Mouse (Mus musculus) heart, postnatal 36 days (tissue): ENCODE results near the gene Tank. TPM values are rescaled to one million over a fixed set of nuclear protein-coding genes. Genes with fewer than 3 reads are reported as not detected.
A peak's percentile ranks its signal among the peaks of the same experiment; 100 is the strongest.

ENCODE experiments used
- DNase-seq, 2 experiments: peaks; one replicate each; pipeline ENCODE4 v3.0.0; 2021 to 2022
- intact Hi-C: fragments of 180-260 bp; cut with DNase I; formaldehyde crosslinking; loops from one replicate; pipeline ENCODE4 v1.15.1; 2025
- total RNA-seq, 2 experiments: library from RNA; stranded (reverse); gene quantifications; 2 replicates each; pipeline ENCODE4 v1.2.3; 2021

Tank gene
- total RNA-seq: 10 to 100 TPM; 16.8 to 22.2 TPM

DNA sequence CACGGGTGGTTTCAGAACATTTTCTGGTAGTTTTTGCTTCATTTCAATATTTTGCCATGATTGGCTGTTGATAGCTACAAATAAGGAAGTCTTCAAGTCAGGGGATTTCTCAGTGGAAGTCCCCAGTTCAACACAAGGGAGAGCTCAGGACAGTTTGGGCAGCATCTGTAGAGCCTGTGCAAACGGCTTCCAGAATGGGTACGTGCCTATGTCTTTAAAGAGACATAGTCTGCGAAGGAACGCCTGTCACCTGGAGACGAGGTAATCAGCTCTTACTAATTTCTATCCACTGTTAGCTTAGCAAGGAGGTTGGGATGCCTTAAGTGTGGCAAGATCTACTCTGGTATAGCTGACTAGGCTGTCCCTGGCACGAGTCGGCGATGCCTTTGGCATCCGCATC, at the start of gene Tank:
TSS of gene Tank (plus strand) at position 153 of the 400 bp plus-strand sequence.
- peak in 1 of 2 experiments; percentile 15 for DNase-seq
- intact Hi-C loops: no loop called here

DNA sequence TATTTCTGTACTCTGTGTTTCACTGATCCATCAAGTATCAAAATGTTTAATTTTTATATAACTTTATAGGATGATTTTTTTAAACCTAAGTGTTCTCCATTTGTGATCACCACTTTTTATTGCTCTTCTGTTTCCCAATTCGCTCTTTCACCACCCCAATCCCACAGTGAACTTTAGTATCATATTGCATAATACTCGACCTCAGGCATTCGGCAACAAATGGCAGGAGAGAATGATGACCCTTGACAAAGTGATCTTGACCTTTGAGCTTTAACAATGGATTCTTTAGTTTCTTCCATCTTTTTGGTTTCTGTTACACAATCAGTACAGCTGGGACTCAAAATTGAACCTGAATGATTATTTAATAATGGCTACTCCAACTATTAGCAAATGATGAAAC, 46.1 kb upstream of the Tank start:
- DNase-seq: no peak
- intact Hi-C loops: no loop called here

DNA sequence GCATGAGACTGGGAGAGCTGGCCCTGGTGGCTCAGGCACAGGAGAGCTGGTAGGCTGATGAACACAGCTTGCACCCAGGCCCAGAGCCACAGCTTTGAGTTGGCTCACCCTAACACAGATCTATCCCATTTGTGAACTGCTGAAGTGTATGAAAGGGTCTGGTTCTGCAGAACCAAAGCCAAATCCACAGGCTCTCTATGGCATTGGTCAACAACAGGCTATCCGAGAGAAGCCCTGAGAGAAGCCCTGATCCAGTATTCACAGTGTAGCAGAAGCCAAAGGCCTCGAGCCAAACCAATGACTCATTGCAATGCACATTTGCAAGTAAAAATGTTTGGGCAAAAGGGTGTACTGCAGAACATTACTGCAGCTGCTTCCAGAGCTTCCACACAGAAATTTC, 45.3 kb upstream of the Tank start:
- DNase-seq: peak; percentile 52 to 60
- intact Hi-C loops: no loop called here

DNA sequence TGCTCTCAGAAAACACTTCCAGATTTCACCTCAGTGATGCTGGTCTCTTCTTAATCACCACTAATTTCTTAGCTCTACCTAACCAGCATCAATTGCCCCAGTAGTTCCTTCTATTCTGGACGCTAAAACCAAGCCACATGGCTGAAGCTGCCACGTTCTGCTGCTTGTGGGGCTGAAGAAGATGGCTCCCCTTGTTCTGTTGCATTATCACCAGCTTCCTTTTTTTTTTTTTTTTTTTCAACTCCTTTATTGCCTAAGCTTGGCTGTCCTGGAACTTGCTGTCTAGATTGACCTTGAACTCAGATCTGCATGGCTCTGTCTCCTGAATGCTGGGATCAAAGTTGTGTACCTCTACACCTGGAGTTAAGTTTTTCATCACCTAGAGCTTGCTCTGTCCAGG, 41.5 kb upstream of the Tank start:
- DNase-seq: no peak
- intact Hi-C loops: no loop called here

DNA sequence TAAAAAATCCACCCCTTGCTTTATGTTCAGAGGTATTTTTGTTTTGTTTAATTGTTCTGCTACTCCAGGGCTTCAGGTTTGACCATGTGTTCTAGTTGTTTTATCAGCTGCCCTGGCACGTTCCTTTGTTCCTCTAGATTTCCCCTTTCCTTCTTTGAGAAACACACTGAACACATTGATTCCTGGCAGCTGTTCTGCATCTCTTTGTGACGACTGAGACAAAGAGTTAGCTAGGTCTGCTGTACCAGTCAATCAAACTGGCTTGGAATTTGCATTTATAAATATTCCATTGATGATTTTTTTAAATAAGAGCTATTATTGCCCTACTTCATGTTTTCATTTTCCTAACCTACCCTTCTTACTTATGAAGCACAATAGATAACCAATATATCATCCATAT, 39.0 kb upstream of the Tank start:
- intact Hi-C loops: no loop called here
- DNase-seq: no peak

DNA sequence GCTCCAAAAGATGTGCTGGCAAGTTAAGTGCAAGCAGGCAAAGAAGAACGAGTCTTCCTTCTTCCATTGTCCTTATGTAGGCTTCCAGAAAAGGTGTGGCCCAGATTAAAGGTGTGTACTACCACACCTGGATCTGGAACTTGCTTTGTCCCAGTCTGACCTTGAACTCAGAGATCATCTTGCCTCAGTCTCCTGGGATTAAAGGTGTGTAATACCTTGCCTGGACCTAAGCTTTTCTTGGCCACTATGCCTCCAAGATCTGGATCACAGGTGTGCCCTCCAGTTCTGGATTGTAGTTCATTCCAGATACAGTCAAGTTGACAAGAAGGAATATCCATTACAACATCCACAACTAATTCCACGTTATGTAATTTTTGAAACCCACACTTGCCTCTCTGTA, 36.0 kb upstream of the Tank start:
- intact Hi-C loops: no loop called here
- DNase-seq: no peak

DNA sequence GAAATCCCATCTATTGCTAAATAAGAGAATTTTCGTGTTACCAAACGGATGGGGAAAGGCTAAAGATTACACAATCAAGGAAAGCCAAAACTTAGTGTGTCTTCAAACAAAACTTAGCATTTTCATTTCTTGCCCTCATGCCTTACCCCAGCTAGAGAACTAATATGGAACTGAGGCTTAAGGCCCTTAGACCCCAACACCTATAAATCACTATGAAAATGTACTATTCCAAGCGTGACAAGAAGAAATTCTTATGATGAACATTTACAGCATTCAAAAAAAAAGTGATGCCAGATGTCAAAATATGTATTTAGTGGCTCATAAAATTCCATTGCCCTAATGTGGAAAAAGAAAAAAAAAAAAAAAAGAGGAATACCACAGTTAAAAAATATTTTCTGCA, 32.7 kb upstream of the Tank start:
- intact Hi-C loops: no loop called here
- DNase-seq: no peak

DNA sequence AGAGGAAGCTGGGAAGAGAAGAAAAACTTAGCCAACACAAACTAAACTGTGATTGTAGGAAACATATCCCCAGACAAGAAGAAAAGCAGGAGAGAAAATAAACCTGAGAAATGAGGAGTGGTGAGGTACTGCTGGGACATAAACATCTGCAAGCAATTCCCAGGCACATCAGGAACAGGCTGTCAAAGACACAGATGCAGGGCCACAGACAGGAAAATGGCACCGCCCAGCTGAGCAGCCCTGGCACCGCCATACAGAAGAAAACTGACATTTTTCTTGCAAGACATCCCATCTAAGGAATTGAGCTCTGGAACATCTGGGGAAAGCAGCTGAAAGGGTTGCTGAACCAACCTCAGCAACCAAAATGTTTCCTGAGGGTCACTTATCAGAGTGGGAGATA, 30.4 kb upstream of the Tank start:
- intact Hi-C loops: no loop called here
- DNase-seq: no peak

DNA sequence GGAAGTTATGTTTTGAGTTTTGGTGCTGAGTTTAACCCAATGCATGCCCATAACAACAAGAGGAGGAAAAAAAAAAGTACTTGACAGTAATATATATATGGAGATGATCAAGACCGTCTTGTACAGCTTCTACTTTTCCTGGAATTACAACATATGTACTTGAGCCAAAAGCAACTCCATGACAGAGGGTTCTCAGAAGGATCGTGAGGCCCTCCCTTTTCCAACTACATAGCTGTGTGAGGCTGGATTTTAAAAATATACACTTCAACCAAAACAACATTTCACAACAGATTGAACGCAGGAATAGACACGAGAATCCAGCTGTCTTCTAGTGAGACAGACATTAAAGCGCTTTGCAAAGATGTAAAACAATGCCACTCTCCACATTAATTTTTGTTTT, 26.7 kb upstream of the Tank start:
- DNase-seq: no peak

DNA sequence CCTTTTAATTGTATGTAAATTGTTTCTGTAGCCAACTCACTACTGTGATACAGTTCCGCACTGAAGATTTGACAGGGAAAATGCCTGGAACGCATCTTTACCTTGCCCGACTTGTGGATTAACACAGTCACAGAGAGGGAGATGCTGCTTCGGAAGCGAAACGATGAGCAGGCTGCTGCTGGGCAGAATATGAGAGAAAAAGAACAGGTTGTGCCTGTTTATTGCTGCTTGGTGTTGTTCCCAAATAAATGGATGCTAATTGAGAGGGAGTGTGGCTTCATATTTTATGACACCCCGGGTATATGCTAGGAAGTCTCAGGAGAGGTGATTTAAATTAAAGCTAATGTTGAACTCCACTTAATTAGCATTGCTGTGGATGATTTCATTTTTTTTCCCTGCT, 23.0 kb upstream of the Tank start:
- intact Hi-C loops: no loop called here
- no peak for DNase-seq

More for the DNA sequence above, 26.7 kb upstream of the Tank start:
- intact Hi-C loops: no loop called here

DNA sequence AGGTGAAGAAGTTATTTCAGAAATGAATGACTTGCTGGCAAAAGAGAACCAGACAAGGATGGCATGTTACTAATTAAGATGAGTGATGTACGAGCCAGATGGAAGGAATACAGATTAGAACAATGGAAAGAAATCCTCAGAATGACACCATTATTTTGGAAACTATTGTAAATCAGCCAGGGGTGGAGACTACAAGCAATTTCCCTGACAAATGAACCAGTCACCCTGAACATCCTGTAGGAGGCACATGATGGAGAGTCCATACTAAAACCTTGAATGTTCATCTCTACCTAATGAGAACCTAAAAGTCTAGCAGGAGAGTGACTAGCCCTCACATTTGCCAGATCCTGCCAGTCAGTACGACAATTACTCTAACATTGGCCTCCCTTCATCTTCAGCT, 22.6 kb upstream of the Tank start:
- DNase-seq: no peak
- intact Hi-C loops: no loop called here

DNA sequence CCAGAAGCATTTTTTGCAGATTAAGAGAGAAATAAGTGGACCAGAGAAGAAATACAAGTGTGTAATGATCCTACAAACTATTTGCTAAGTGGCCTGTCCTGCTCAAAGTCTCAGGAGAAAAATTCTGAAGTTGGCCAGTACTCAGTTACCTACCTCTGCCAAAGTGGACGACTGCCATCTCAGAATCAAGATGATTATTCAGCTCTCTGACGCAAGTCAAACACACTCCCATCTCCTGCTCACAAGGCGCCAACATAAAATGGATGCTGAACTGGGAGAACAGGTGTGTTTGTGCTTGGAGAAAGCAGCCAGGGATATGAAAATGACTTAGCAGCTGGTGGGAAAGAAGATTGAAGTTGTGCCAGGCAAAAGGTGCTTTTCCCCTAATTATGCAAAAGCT, 21.7 kb upstream of the Tank start:
- intact Hi-C loops: no loop called here
- DNase-seq: no peak

DNA sequence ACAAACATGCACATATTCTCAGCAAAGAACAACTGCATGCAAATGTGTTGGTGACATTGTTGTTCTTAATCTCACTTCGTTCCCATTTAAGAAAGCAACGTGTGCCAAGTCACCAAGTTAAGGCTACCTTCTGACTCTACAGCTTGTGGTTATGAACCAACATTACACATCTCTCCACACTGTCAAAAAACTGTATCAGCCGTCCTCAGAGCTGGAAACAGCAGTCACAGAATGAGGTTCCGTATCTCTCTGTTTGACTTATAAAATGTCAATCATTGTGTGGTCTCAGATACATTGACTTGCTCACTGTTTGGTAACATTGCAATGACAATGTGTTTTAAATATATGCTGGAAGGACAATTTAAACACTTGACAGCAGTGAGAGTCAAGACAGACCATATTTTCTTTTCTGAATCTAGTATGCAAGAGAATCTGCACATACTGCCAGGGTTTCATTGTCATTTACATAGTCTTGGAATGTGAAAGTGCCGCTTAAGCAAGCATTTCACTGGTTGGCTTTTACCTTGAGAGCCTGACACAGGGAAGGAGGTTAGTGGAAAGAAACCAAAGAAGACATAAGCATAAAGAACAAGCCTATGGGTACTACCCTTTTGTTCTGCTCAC, 20.4 kb upstream of the Tank start:
- no peak for DNase-seq

DNA sequence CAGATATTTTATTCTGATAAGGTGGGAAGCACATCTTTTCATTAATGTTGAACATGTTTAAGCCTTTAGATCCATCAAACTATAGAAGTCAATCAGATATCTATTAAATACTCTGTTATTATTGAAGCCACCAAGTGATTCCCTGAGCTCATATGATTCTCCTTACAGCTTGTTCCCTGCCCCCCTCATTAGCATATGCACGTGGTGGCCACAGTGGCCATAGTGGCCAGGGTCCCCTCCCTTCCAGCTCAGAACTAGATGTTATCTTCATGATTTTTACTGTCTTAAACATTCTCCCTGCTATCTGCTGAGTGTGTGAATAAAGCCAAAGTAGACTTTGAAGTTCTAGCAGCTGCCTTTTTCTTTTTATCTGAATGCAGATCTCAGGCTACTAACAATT, 17.3 kb upstream of the Tank start:
- DNase-seq: no peak
- intact Hi-C loops: no loop called here

More for the DNA sequence above, 20.4 kb upstream of the Tank start:
- intact Hi-C loops: no loop called here

DNA sequence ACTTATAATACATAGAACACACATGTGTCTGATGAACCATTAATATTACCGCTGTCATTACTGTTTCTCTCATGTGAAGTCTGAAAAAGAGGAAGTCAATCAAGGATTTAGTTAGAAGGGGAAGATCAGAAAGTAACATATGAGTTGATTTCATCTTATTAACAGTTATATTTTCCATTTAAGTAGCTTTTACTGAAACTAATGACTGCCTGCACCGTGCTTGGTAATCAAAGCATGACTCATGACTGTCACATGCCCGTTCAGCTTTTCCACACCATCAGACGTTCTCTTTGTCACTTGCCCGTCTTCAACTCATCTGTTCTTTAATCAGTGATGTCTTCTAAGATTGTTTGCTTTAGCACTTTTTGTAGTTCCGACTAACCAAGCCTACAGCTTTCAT, 15.2 kb upstream of the Tank start:
- intact Hi-C loops: no loop called here
- no peak for DNase-seq

DNA sequence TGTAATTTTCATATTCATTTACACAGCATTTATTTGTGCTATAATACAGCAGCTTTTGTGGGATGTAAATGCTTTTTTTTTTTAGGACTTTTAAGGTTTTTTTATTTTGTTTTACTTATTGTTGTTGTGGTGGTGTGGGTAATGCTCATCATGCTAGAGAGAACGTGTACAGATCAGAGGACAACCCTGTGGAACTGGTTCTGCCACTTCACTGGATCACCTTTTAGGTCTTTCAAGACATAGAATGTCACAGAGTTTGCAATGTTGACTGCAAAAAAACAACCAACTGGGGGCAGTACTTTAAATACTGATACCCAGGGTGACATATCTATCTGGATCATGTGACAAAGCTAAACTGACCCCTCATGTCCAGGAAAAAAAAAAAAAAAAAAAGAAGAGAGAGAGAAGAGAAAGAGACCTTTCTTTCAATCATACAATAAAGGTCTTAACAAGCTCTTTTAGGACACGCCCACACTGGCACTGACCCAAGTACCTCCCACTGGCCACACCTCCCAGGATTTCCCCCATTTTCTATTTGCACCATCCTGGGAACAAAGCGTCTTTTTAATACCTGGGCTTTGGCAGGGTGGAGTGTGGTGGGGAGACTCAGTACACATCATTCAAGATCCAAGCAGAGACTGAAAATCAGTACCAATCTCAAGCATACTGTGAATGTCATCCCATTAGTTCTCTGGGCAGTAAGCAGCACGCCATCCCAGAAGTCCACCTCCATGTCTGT, 11.2 kb upstream of the Tank start:
- intact Hi-C loops: no loop called here
- DNase-seq: no peak

DNA sequence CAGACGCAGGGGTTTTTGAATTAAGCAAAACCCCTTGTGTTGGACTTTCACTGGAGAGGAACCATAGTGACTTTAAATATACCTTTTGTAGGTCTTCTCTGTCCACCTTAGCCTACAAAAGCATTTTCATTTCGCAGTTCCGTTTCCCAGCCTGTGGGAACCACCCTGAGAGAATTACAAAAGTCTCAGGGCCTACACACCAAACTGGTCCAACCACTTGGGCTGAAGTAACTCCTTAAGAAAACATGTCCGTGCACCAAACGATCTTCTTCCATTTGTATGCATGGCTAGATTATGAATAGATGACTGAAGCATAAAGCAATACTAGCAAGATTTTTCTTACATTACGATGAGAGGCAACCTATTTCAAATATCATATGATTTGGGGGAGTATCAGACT, 9.2 kb upstream of the Tank start:
- intact Hi-C loops: no loop called here
- no peak for DNase-seq

DNA sequence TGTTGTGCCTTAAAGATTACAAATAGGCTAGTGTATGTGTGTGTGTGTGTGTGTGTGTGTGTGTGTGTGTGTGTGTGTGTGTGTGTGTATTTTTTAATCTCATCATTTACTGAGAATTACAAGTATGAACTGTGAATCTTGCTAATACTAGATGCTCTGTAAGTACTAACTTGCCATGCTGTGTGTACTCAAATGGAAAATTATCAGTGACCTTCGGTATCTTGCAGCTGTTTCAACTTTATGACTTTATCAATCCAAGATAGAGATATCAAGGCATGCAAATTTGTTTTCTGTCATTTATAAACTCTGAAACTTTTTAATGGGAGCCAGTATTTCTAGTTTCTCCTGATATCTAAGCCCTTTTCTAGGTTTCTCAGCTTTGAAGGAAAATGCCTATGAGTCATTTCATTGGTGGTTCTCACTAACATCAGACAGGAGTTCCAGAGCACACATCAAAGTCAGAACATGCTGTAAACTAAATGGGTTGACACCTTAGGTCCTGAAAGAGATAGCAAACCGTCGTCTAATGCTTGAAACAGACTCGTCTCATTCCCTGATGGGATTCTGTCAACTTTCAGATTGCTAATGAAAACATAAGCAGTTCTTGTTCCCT, 6.9 kb upstream of the Tank start:
- intact Hi-C loops: no loop called here
- DNase-seq: no peak

DNA sequence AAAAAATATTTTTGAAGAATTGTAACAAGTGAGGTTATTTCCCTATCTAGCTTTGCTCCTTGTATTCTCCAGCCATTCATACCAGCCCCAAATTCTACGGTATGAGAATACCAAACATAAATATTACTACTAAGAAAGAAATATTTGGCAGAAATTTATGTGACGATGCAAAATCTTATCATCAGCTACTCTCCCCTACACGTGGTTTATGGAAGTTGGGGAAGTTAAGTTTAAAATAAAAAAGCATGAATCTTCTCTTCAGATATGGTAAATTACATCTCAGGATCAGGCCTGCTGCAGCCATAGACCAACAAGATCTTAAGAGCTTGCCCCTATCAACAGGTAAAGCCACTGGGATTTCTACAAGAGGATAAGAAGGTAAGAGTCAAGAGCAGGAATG, 1.9 kb upstream of the Tank start:
- intact Hi-C loops: no loop called here
- DNase-seq: no peak

DNA sequence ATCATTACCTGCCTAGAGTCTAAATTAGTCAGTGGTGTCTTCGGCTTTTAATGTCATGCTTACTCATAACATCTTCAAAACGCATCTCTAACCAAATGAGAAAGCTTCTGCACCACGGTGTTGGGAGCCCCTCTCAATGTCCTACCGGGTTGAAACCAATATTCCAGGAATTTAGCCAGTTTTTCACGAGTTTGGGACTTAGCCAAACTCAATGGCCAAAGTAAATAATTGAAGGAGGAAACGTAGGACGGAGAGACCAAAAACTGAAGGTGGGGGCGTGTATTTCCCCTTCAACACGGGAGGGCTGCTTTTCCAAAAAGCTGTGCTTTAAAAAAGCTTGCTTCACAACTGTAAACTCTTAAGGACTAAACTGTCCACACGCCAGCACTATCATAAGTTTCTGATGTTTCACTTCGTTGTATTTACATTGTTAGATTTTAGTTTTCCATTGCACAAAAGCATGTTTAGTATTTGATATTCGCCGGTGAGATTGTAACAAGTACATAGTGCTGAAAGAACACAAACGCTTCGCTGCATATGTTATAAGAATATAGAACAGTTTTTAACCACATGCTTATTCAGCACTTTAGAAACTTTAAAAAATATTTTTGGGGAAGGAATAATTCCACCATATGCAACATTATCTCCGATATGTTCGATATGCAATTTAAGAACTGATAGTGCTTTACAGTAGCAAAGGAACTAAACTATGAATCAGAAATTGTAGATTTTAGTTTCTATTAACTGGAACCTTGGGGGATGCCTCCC, 1.3 kb upstream of the Tank start:
- intact Hi-C loops: no loop called here
- no peak for DNase-seq

DNA sequence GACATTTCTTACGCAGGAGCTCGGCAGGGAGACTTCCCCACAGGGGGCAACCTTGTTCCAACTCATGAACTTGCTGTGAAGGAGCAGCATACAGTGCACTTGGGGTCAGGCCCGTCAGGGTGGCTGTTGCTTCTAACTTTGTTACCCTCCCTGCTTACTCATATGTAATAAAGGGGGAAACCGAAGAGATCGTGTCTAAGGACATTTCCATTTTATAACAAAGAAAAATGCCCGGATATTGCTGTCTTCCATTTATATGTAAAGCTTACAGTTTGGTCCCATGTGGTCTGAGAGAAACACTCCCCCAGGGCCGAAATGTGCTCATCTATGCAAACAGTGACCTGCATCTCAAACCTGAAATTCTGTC, 706 bp upstream of the Tank start:
- peak in 1 of 2 experiments; percentile 8 for DNase-seq
- intact Hi-C loops: no loop called here
